Mouse (Mus musculus): Measurements from ENCODE around the gene Fmnl3. TPM values are rescaled to one million over a fixed set of nuclear protein-coding genes. Genes with fewer than 3 reads are reported as not detected.

Gene Fmnl3
- polyA plus RNA-seq (2014; fragmentation: Illumina TruSeq; extraction: RNeasy Lipid Tissue Mini Kit (QIAGEN cat#74804); ENCODE audit: insufficient read depth, low read depth, low replicate concordance): 18.9 TPM

GRCm38 (mm10) chr15:99370259-99370691, at the start of gene Fmnl3:
TSS of gene Fmnl3 (minus strand) at chr15:99370482.

GRCm38 (mm10) chr15:99392486-99393385, 22.5 kb upstream of the Fmnl3 start, which contains the start of gene Tmbim6:
TSS of gene Tmbim6 (plus strand) at chr15:99392882.

GRCm38 (mm10) chr15:99295484-99295981, 74.7 kb downstream of the Fmnl3 start, which contains the start of gene Fam186b:
TSS of gene Fam186b (minus strand) at chr15:99295888.

GRCm38 (mm10) chr15:99294813-99295374, 75.4 kb downstream of the Fmnl3 start, which contains the start of gene Prpf40b:
TSS of gene Prpf40b (plus strand) at chr15:99295087.

Other genes starting within 250 kb of the Fmnl3 start
- 6.2 TPM for gene Spats2, start 244.6 kb downstream of the Fmnl3 start, polyA plus RNA-seq (2014; fragmentation: Illumina TruSeq; extraction: RNeasy Lipid Tissue Mini Kit (QIAGEN cat#74804); ENCODE audit: insufficient read depth, low read depth, low replicate concordance)
- gene Kcnh3, start 145.6 kb downstream of the Fmnl3 start, polyA plus RNA-seq (2014; fragmentation: Illumina TruSeq; extraction: RNeasy Lipid Tissue Mini Kit (QIAGEN cat#74804); ENCODE audit: insufficient read depth, low read depth, low replicate concordance): 1.2 TPM
- 37.2 TPM for gene Mcrs1, start 118.5 kb downstream of the Fmnl3 start, polyA plus RNA-seq (2014; fragmentation: Illumina TruSeq; extraction: RNeasy Lipid Tissue Mini Kit (QIAGEN cat#74804); ENCODE audit: insufficient read depth, low read depth, low replicate concordance)
- 33.7 TPM for gene Prpf40b, start 75.4 kb downstream of the Fmnl3 start, polyA plus RNA-seq (2014; fragmentation: Illumina TruSeq; extraction: RNeasy Lipid Tissue Mini Kit (QIAGEN cat#74804); ENCODE audit: insufficient read depth, low read depth, low replicate concordance)
- gene Fam186b, start 74.6 kb downstream of the Fmnl3 start, polyA plus RNA-seq (2014; fragmentation: Illumina TruSeq; extraction: RNeasy Lipid Tissue Mini Kit (QIAGEN cat#74804); ENCODE audit: insufficient read depth, low read depth, low replicate concordance): not detected
- gene Tmbim6, start 22.4 kb upstream of the Fmnl3 start, polyA plus RNA-seq (2014; fragmentation: Illumina TruSeq; extraction: RNeasy Lipid Tissue Mini Kit (QIAGEN cat#74804); ENCODE audit: insufficient read depth, low read depth, low replicate concordance): 458 TPM
- gene Nckap5l, start 87.3 kb upstream of the Fmnl3 start, polyA plus RNA-seq (2014; fragmentation: Illumina TruSeq; extraction: RNeasy Lipid Tissue Mini Kit (QIAGEN cat#74804); ENCODE audit: insufficient read depth, low read depth, low replicate concordance): 2.8 TPM
- gene Bcdin3d, start 104.2 kb upstream of the Fmnl3 start, polyA plus RNA-seq (2014; fragmentation: Illumina TruSeq; extraction: RNeasy Lipid Tissue Mini Kit (QIAGEN cat#74804); ENCODE audit: insufficient read depth, low read depth, low replicate concordance): 7.1 TPM
- gene Faim2, start 157.7 kb upstream of the Fmnl3 start, polyA plus RNA-seq (2014; fragmentation: Illumina TruSeq; extraction: RNeasy Lipid Tissue Mini Kit (QIAGEN cat#74804); ENCODE audit: insufficient read depth, low read depth, low replicate concordance): 9.0 TPM
- 0.22 TPM for gene Aqp2, start 208.6 kb upstream of the Fmnl3 start, polyA plus RNA-seq (2014; fragmentation: Illumina TruSeq; extraction: RNeasy Lipid Tissue Mini Kit (QIAGEN cat#74804); ENCODE audit: insufficient read depth, low read depth, low replicate concordance)
- 348 TPM for gene Aqp5, start 220.3 kb upstream of the Fmnl3 start, polyA plus RNA-seq (2014; fragmentation: Illumina TruSeq; extraction: RNeasy Lipid Tissue Mini Kit (QIAGEN cat#74804); ENCODE audit: insufficient read depth, low read depth, low replicate concordance)
- gene Aqp6, start 230.9 kb upstream of the Fmnl3 start, polyA plus RNA-seq (2014; fragmentation: Illumina TruSeq; extraction: RNeasy Lipid Tissue Mini Kit (QIAGEN cat#74804); ENCODE audit: insufficient read depth, low read depth, low replicate concordance): not detected

Data from lung, adult 10 weeks (tissue).